Mouse (Mus musculus): ENCODE measurements around the gene Syndig1l.

The Syndig1l gene

GRCm38 (mm10) chr12:84698319-84699081 lies at the start of gene Syndig1l:
Syndig1l (minus strand) TSS chr12:84698831.
- no peak for DNase-seq (ENCODE audit: extremely low read depth, low read depth, low spot score)

GRCm38 (mm10) chr12:84748134-84748533 lies 49.5 kb upstream of the Syndig1l start:
- no peak for DNase-seq (ENCODE audit: extremely low read depth, low read depth, low spot score)

GRCm38 (mm10) chr12:84745700-84746099 lies 47.1 kb upstream of the Syndig1l start:
- no peak for DNase-seq (ENCODE audit: extremely low read depth, low read depth, low spot score)

- DNase-seq (ENCODE audit: extremely low read depth, low read depth, low spot score) = no peak
Observed at GRCm38 (mm10) chr12:84743496-84743895, 44.9 kb upstream of the Syndig1l start.

- DNase-seq (ENCODE audit: extremely low read depth, low read depth, low spot score) = no peak
Observed at GRCm38 (mm10) chr12:84733366-84733765, 34.7 kb upstream of the Syndig1l start.

GRCm38 (mm10) chr12:84728421-84728820 lies 29.8 kb upstream of the Syndig1l start:
- no peak for DNase-seq (ENCODE audit: extremely low read depth, low read depth, low spot score)

- no peak for DNase-seq (ENCODE audit: extremely low read depth, low read depth, low spot score)
Observed at GRCm38 (mm10) chr12:84727434-84727833, 28.8 kb upstream of the Syndig1l start.

- no peak for DNase-seq (ENCODE audit: extremely low read depth, low read depth, low spot score)
Observed at GRCm38 (mm10) chr12:84726986-84727385, 28.4 kb upstream of the Syndig1l start.

GRCm38 (mm10) chr12:84726391-84726790 lies 27.8 kb upstream of the Syndig1l start:
- no peak for DNase-seq (ENCODE audit: extremely low read depth, low read depth, low spot score)

- no peak for DNase-seq (ENCODE audit: extremely low read depth, low read depth, low spot score)
Observed at GRCm38 (mm10) chr12:84718462-84719244, 20.0 kb upstream of the Syndig1l start.

- DNase-seq (ENCODE audit: extremely low read depth, low read depth, low spot score) = no peak
Observed at GRCm38 (mm10) chr12:84714578-84714977, 15.9 kb upstream of the Syndig1l start.

GRCm38 (mm10) chr12:84709842-84710439 lies 11.3 kb upstream of the Syndig1l start:
- peak; percentile 8 for DNase-seq (ENCODE audit: extremely low read depth, low read depth, low spot score)

- no peak for DNase-seq (ENCODE audit: extremely low read depth, low read depth, low spot score)
Observed at GRCm38 (mm10) chr12:84707804-84708203, 9.2 kb upstream of the Syndig1l start.

- no peak for DNase-seq (ENCODE audit: extremely low read depth, low read depth, low spot score)
Observed at GRCm38 (mm10) chr12:84706886-84707285, 8.3 kb upstream of the Syndig1l start.

GRCm38 (mm10) chr12:84702586-84702985 lies 4.0 kb upstream of the Syndig1l start:
- no peak for DNase-seq (ENCODE audit: extremely low read depth, low read depth, low spot score)

GRCm38 (mm10) chr12:84692141-84692540 lies 6.5 kb downstream of the Syndig1l start:
- no peak for DNase-seq (ENCODE audit: extremely low read depth, low read depth, low spot score)

GRCm38 (mm10) chr12:84691347-84691746 lies 7.3 kb downstream of the Syndig1l start:
- DNase-seq (ENCODE audit: extremely low read depth, low read depth, low spot score) = no peak

GRCm38 (mm10) chr12:84689051-84689450 lies 9.6 kb downstream of the Syndig1l start:
- peak; percentile 13 for DNase-seq (ENCODE audit: extremely low read depth, low read depth, low spot score)

GRCm38 (mm10) chr12:84687531-84687930 lies 11.1 kb downstream of the Syndig1l start:
- no peak for DNase-seq (ENCODE audit: extremely low read depth, low read depth, low spot score)

- DNase-seq (ENCODE audit: extremely low read depth, low read depth, low spot score) = no peak
Observed at GRCm38 (mm10) chr12:84686176-84686575, 12.5 kb downstream of the Syndig1l start.

- DNase-seq (ENCODE audit: extremely low read depth, low read depth, low spot score) = no peak
Observed at GRCm38 (mm10) chr12:84684569-84684968, 14.1 kb downstream of the Syndig1l start.

GRCm38 (mm10) chr12:84676011-84676410 lies 22.6 kb downstream of the Syndig1l start:
- DNase-seq (ENCODE audit: extremely low read depth, low read depth, low spot score) = no peak
